Comparison of ENCODE assay signal across 8 mouse cellular contexts in the genomic region with DNA sequence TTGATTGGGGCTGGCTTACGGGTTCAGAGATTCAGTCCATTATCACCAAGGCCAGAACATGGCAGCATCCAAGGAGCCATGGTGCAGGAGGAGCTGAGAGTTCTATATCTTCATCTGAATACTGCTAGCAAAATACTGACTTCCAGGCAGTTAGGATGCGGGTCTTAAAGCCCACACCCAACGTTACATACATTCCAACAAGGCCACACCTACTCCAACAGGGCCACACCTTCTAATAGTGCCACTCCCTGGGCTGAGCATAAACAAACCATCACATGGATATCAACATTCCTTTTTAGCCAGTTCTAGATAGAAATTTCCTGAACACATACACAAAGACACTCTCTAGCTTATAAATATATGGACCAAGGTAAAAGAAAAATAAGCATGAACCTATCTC. TPM values are rescaled to one million over a fixed set of nuclear protein-coding genes. Genes with fewer than 3 reads are reported as not detected.
DNase-seq lines count a peak whose midpoint lies in the region; ATAC-seq lines count a peak whose summit lies in the region.

Gene Hint3, minus strand, starts transcription at position 120 of the 400 bp plus-strand sequence.

- no peaks in the 10 kb centered on the region for H3K4me1 ChIP-seq in embryonic facial prominence, embryonic 12.5 days
- H3K4me1 ChIP-seq in heart, embryonic 15.5 days (replicated peaks), result no peaks in the 10 kb centered on the region
- H3K4me1 ChIP-seq in stomach, embryonic 15.5 days, result no peaks in the 10 kb centered on the region

- no peaks in the 10 kb centered on the region for H3K36me3 ChIP-seq in embryonic facial prominence, embryonic 12.5 days
- H3K36me3 ChIP-seq in heart, embryonic 15.5 days, result no peaks in the 10 kb centered on the region
- no peaks in the 10 kb centered on the region for H3K36me3 ChIP-seq in stomach, embryonic 15.5 days

- intact Hi-C loops in left cerebral cortex, postnatal 36 days (cut with DNase I), result no loop called here

- ATAC-seq in embryonic facial prominence, embryonic 12.5 days (ENCODE audit: insufficient number of reproducible peaks, insufficient read depth, low FRiP score, low TSS enrichment), result no peak
- ATAC-seq in heart, embryonic 15.5 days (replicated peaks; ENCODE audit: insufficient number of reproducible peaks, insufficient read depth, low FRiP score, low read depth), result no peak
- no peak for ATAC-seq in stomach, embryonic 15.5 days (ENCODE audit: insufficient read depth, low FRiP score, low read depth)

- H3K9me3 ChIP-seq in embryonic facial prominence, embryonic 12.5 days, result no peaks in the 10 kb centered on the region
- no peaks in the 10 kb centered on the region for H3K9me3 ChIP-seq in heart, embryonic 15.5 days (replicated peaks)
- H3K9me3 ChIP-seq in stomach, embryonic 15.5 days, result no peaks in the 10 kb centered on the region

- H3K9ac ChIP-seq in embryonic facial prominence, embryonic 12.5 days, result no peak within 1 kb of the TSS
- H3K9ac ChIP-seq in heart, embryonic 15.5 days, result no peak within 1 kb of the TSS
- no peak within 1 kb of the TSS for H3K9ac ChIP-seq in stomach, embryonic 15.5 days

- H3K27ac ChIP-seq in embryonic facial prominence, embryonic 12.5 days, result no peak within 1 kb of the TSS
- H3K27ac ChIP-seq in heart, embryonic 15.5 days, result no peak within 1 kb of the TSS
- H3K27ac ChIP-seq in stomach, embryonic 15.5 days, result no peak within 1 kb of the TSS

- no peak within 1 kb of the TSS for H3K4me2 ChIP-seq in embryonic facial prominence, embryonic 12.5 days (replicated peaks)
- no peak within 1 kb of the TSS for H3K4me2 ChIP-seq in heart, embryonic 15.5 days
- H3K4me2 ChIP-seq in stomach, embryonic 15.5 days, result no peak within 1 kb of the TSS

- no peaks in the 10 kb centered on the region for H3K27me3 ChIP-seq in embryonic facial prominence, embryonic 12.5 days
- no peaks in the 10 kb centered on the region for H3K27me3 ChIP-seq in heart, embryonic 15.5 days
- no peaks in the 10 kb centered on the region for H3K27me3 ChIP-seq in stomach, embryonic 15.5 days (replicated peaks)

- H3K4me3 ChIP-seq in embryonic facial prominence, embryonic 12.5 days, result no peak within 1 kb of the TSS
- no peak within 1 kb of the TSS for H3K4me3 ChIP-seq in heart, embryonic 15.5 days
- H3K4me3 ChIP-seq in stomach, embryonic 15.5 days (replicated peaks), result no peak within 1 kb of the TSS

- DNase-seq in left cerebral cortex, adult 18-20 months (ENCODE audit: low spot score in 2 of 2), result no peak
- DNase-seq in left cerebral cortex, adult 11 months (ENCODE audit: low spot score), result no peak
- no peak for DNase-seq in left cerebral cortex, postnatal 36 days (ENCODE audit: low spot score in 2 of 2)
- no peak for DNase-seq in cerebellum, postnatal 4 days (ENCODE audit: low spot score in 2 of 2)
- DNase-seq in ovary, postnatal 14 days (ENCODE audit: low spot score), result no peak

- WGBS in embryonic facial prominence, embryonic 12.5 days, result 83% methylated on average over 3 of the region's 3 CpGs
- WGBS in heart, embryonic 15.5 days, result 61% methylated on average over 3 of the region's 3 CpGs
- WGBS in stomach, embryonic 15.5 days, result 71% methylated on average over 3 of the region's 3 CpGs

RNA-seq across cellular contexts. Expression of gene Hint3, which starts in this region (rescaled TPM):
- 10 to 100 TPM; 48.9 to 49.9 TPM for total RNA-seq in left cerebral cortex, adult 18-20 months (2021)
- 21.6 and 22.7 TPM in 2 replicates for polyA plus RNA-seq in embryonic facial prominence, embryonic 12.5 days (2016; fragmentation: Nextera tagmentation; extraction: Ambion mirVana)
- 27.4 and 40.5 TPM in 2 replicates for polyA plus RNA-seq in heart, embryonic 15.5 days (2015; fragmentation: Nextera tagmentation; extraction: Ambion mirVana)
- total RNA-seq in left cerebral cortex, postnatal 36 days (2021), result 10 to 100 TPM; 44.8 to 45.7 TPM
- polyA plus RNA-seq in stomach, embryonic 15.5 days (2015; fragmentation: Nextera tagmentation; extraction: Ambion mirVana), result 31.2 TPM in 2 replicates
